Mouse (Mus musculus): ENCODE measurements at regions not wholly inside any gene's neighbourhood (a gene's known extent, or its start where the extent isn't known, plus 50 kb on each side); places are given as distances from the start of the nearest gene placed in this dataset.

- no peak for DNase-seq
These were observed 547.1 kb upstream of the Nrp1 start for GRCm38 (mm10) chr8:127811338-127811737.

DNA sequence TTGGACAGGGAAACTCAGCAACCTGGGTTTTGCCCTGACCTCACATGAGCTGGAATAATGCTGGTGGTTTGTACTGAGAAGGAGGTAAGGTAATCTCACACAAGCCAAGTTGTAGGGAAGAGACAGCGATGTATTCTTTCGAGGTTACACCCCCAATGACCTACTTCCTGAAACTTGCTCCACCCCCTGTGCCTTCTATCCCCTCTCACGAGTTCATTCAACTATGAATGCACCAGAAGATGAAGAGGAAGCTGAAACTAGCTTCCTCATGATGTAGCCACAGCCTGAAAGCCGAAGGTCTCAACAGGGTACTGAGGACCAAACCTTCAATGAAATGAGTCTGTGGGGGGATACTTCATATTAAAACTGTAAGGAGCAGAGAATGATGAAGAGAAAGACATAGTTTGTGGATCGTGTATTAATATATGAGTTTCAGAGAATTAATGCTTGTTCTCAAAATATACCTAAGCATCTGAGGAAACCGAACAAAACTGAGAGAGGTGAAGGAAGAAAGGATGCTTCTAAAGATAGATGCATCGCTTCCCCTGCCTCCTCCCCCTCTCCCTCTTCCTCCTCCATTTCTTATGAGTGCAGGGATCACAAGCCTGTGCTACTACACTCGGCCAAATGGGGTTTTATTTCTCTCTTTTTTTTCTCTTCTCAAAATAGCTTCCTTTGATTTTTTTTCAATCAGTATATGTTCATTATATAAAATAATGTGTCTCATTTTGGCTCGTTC, 543.5 kb upstream of the Nrp1 start:
- no peak for DNase-seq

GRCm38 (mm10) chr8:127820741-127821170, 537.6 kb upstream of the Nrp1 start:
- no peak for DNase-seq

DNA sequence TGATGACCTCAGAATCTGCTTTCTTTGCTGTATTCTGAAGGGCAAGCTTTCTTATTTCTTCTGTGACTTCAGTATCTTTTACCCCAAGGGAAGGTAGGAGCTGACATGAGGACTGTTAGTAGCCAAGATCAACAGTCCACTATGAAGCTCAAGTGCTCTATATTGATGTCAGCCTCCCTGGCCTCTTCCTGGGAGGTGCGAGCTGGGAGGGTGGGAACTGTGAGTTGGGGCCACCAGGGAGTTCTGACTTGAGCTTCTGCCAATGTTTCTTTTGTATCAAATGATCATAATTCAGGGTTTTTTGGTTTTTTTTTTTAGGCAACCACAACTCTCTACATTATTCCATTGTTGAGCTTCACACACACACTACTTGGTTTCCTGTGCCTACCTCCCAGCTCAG, 536.8 kb upstream of the Nrp1 start:
- DNase-seq = no peak

DNA sequence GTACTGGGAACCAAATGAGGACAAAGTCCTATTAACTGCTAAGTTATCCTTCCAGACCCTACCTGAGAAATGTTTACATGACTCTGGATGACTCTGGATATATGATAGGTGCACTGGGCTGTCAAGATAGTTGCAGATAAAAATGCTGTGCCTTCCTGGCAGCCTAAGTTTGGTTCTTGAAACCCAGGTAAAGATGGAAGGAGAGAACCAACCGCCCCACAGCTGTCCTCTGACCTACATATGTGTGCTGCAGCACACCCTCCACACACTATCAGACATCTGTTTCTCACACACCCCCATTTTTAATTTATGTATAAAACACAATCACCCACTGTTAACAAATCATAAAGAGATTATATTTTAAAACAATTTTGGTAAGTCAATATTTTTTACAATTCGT, 533.4 kb upstream of the Nrp1 start:
- no peak for DNase-seq

DNA sequence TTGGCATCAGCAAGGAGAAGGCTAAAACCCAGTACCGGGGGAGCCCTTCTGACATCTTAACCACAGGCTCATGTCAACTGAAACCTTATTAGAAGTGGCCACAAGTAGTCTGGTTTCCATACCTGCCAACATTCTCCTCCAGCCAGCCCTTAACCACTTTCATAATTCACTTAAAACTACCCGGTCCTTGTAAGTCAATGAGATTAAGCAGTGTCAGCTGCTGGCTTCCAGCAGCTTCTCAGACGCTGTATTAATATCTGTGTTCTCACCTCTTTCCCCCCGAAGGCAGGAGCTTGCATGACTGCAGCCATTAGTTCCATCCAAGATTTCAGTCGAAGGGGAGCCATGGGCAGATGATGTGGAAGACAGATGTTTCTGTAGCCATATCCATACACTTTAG, 530.6 kb upstream of the Nrp1 start:
- DNase-seq = no peak

- DNase-seq = no peak
These were observed 528.7 kb upstream of the Nrp1 start for GRCm38 (mm10) chr8:127829659-127830058.

DNA sequence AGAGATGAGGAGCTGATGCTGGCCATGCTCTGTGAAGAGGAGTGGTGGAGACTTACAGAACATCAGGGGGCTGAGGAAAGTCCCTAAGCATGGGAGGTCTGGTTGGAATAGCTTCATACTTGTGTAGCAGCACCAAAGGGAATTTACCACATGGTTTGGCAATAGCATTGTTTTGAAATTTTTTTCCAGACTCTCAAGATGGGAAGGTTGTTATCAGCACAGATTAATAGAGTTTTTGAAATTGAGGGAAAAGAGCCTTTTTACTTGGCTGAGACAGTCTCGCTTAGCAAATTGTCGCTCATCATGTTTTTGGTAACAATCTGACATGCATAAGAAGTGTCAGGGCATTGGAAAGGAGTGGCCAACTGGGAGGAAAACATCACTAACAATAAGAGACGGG, 524.4 kb upstream of the Nrp1 start:
- DNase-seq = no peak

GRCm38 (mm10) chr8:127836410-127837206, 521.8 kb upstream of the Nrp1 start:
- no peak for DNase-seq

GRCm38 (mm10) chr8:127838311-127838710, 520.1 kb upstream of the Nrp1 start:
- DNase-seq = no peak

GRCm38 (mm10) chr8:127847332-127848018, 510.9 kb upstream of the Nrp1 start:
- DNase-seq = no peak

GRCm38 (mm10) chr8:127849926-127850325, 508.5 kb upstream of the Nrp1 start:
- DNase-seq = peak; percentile 33

- DNase-seq = no peak
These were observed 502.6 kb upstream of the Nrp1 start for GRCm38 (mm10) chr8:127855653-127856300.

DNA sequence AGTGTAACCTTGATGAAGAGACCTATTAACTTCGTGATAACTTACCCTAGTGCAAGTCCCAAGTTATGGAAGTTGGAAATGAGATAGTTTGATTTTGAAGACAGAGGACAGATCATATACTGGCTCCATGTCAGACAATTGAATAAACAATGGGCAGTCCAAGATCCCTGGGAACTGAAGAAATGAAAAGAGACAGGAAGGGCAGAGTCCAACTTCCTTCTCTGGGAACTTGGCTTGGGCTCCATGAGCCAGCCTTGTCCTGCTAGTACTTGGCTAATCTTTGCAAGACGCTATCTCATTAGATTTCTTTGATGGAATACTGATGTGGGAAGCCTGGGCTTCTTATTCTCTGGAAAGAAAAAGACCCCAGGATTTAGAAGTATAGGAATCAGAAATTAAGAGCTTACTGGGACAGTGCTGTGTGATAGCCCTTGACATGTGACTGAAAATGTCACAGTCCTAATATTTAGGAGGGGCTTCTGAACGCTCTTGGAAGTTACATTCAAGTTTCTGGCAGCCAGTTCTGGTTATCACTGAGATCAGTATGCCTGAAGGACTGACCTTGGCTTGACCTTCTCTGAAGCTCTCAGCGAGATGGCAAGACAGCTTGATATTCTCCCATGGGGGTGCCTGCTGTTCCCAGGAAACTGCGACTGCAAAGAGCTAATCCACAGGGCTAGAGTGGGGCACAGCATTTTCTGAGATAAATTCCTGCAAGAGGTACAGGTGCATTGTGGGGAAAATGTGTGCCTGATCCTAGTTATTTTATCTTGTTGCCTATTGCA, 501.9 kb upstream of the Nrp1 start:
- DNase-seq = peak; percentile 19

DNA sequence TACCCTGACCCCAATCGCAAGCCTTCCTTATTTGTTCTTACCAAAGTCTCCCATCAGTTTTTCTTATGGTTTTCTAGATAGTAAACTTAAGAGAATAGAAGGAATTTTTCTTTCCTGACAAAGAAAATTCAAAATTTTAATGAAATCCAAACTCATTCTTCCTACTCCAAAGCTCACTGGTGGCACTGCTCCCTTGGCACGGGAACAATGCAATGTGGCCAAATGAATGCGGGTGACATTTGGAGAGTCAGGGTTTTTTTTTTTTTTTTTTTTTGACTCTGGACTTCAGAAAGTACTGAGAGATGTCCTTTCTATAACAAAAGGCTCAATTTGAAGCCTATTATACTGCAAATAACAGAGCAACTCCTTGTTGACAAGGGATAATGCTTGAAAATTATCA, 499.4 kb upstream of the Nrp1 start:
- DNase-seq = peak; percentile 10

GRCm38 (mm10) chr8:127860376-127860775, 498.0 kb upstream of the Nrp1 start:
- DNase-seq = no peak

- no peak for DNase-seq
These were observed 497.5 kb upstream of the Nrp1 start for GRCm38 (mm10) chr8:127860891-127861290.

DNA sequence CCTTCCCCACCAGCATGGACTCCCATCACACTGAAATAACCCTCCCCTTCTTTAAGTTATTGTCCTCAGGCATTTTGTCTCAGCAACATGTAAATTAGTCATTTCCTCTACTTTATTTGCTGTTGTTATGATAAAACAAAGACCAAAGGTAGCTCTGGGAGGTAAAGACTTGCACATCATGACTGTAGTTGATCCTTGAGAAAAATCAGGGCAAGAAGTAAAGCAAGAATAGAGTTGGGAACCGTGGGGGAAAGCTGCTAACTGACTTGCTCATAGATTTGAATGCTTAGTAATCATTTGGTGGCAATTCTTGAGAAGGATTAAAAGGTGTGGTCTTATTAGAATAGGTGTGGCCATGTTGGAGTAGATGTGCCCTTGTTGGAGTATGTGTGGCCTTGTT, 473.8 kb upstream of the Nrp1 start:
- no peak for DNase-seq

GRCm38 (mm10) chr8:127885211-127885610, 473.2 kb upstream of the Nrp1 start:
- DNase-seq = no peak

DNA sequence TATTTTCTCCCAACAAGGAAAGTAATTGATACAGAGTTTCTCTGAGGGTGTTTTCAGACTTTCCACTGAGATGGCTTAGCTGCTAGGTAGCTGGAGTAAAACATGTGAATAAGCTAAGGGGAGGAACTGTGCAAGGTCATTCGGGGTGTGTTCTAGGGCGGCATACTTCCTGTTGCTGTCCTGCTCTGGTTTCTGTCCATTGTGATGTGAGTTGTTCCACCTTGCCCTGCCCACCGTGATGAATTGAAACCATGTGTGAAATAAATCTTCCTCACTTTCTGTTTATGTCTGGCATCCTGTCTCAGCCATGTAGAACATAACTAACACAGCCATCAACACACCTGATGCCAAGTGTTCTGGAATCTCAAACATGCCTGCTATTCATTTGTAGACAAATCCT, 472.6 kb upstream of the Nrp1 start:
- no peak for DNase-seq

DNA sequence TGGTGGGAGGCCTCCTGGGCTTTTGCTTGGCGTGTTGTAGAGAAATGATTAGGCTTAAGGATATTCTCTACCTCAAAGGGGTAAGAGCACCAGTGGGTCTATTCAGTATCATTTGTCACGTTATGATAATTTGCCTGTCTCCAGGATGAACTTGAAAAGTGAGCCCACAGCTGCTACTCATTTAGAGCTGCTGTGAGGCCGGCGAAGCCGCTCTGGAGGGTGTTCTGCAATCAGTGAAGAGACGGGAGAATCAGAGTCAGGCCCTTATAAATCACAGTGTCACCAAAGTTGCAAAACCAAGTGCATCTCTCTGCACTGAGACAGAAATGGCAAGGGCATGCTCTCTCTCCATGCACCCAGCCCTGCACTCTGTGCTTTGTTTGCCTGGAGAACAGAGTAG, 467.7 kb upstream of the Nrp1 start:
- DNase-seq = peak; percentile 16

- DNase-seq = no peak
These were observed 464.1 kb upstream of the Nrp1 start for GRCm38 (mm10) chr8:127894284-127894683.

Measured in adrenal gland, adult 2 months (tissue).